Mouse (Mus musculus): ENCODE measurements around the gene Tssk1.

Gene Tssk1

DNA sequence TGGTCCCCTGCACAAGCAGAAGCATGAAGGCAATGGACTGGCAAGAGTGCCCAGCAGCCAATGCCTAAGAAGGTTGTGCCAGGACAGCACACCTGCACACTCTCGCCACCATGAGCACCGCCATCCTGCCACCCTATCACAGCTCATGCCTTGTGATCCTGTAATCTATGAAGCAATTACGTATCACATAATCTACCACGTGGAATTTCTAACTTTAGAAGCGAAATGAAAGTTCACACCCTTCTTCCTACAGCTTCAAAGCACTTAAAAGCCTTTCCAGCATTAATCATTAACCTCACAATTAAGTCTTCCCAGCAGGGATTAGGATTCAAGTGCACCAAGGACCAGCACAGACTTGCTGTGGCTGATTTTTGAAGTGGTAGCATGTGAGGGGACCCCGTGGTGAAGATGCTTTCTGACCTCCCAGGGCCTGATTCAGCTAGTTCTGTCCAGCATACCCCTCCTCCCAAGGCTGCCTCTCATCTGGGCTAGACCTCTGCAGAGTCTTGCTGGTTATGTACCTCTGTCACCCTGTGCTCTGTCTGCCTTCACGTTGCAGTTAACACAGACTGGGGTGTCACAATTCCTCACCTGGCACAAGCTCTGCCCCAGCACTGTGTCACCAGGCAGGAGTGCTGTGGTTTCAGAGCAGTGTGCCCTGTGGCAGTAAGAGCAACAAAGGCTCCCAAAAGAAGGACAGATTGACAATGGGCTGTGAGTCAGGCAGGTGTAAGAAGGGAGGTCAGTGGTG, 51.2 kb downstream of the Tssk1 start:
- DNase-seq (ENCODE audit: low spot score in 2 of 2): no peak
